In genomic region chr5:147723811-147724210, GRCm38 (mm10) we compare ENCODE assay signal across 8 mouse cellular contexts. TPM values are rescaled to one million over a fixed set of nuclear protein-coding genes. Genes with fewer than 3 reads are reported as not detected.
DNase-seq lines count a peak whose midpoint lies in the region; ATAC-seq and TF ChIP-seq lines count a peak whose summit lies in the region.

No protein-coding gene starts in this region.

- no peaks in the 10 kb centered on the region; the same call in 1 of the 2 replicates for H3K36me3 ChIP-seq in heart, adult 2 months (ENCODE audit: control insufficient read depth, insufficient read depth, low read length)
- no peaks in the 10 kb centered on the region for H3K36me3 ChIP-seq in embryonic facial prominence, embryonic 13.5 days
- no peaks in the 10 kb centered on the region for H3K36me3 ChIP-seq in midbrain, embryonic 16.5 days (ENCODE audit: control insufficient read depth, insufficient read depth, low read length)

- H3K4me2 ChIP-seq in embryonic facial prominence, embryonic 13.5 days: no peak overlapping the region
- no peak overlapping the region for H3K4me2 ChIP-seq in midbrain, embryonic 16.5 days (ENCODE audit: low read length)

- peak overlapping the region; percentile 71 for H3K4me3 ChIP-seq in heart, adult 2 months
- H3K4me3 ChIP-seq in left cerebral cortex, adult 2 months: peak overlapping the region; percentile 19
- H3K4me3 ChIP-seq in embryonic facial prominence, embryonic 13.5 days: peak overlapping the region; percentile 18
- peak overlapping the region; percentile 1; the same call in 1 of the 2 replicates for H3K4me3 ChIP-seq in midbrain, embryonic 16.5 days (ENCODE audit: low read depth, low read length)

- no peaks in the 10 kb centered on the region for H3K9me3 ChIP-seq in embryonic facial prominence, embryonic 13.5 days
- H3K9me3 ChIP-seq in midbrain, embryonic 16.5 days (replicated peaks; ENCODE audit: control insufficient read depth, low read length, poor library complexity, severe bottlenecking): no peaks in the 10 kb centered on the region

- no peak for TF ChIP-seq CTCF in heart, adult 2 months (IDR thresholded peaks at IDR 0.05)
- TF ChIP-seq CTCF in left cerebral cortex, adult 2 months (IDR thresholded peaks at IDR 0.05): no peak

- intact Hi-C loops in heart, adult 2 months (cut with DNase I): loop anchor here (5.0 kb wide), 1 partner anchor 77 kb away; no protein-coding TSS in a partner anchor
- intact Hi-C loops in left cerebral cortex, adult 2 months (cut with DNase I): loop anchor here (5.0 to 10.0 kb wide), 2 partner anchors 419 to 537 kb away; partner anchors contain the start of genes Cdx2 and Gsx1

- H3K4me1 ChIP-seq in heart, adult 2 months (ENCODE audit: control insufficient read depth, insufficient read depth, low read length): peaks cover 6% of the 10 kb centered on the region
- peaks cover 18% of the 10 kb centered on the region for H3K4me1 ChIP-seq in embryonic facial prominence, embryonic 13.5 days
- peaks cover 19% of the 10 kb centered on the region for H3K4me1 ChIP-seq in midbrain, embryonic 16.5 days (ENCODE audit: control insufficient read depth, insufficient read depth, low read length)

- no peak for TF ChIP-seq EP300 in heart, adult 2 months (IDR thresholded peaks at IDR 0.05; ENCODE audit: insufficient read depth, low read depth, low read length)

- no peak for TF ChIP-seq POLR2A in heart, adult 2 months (IDR thresholded peaks at IDR 0.05; ENCODE audit: insufficient read depth, low read depth, low read length)

- peak overlapping the region; percentile 58 for H3K9ac ChIP-seq in heart, adult 2 months (ENCODE audit: low read depth, low read length)
- no peak overlapping the region for H3K9ac ChIP-seq in embryonic facial prominence, embryonic 13.5 days
- H3K9ac ChIP-seq in midbrain, embryonic 16.5 days (ENCODE audit: low read depth, low read length): no peak overlapping the region

- 20% methylated on average over 17 of the region's 17 CpGs for WGBS in heart, adult 2 months
- WGBS in embryonic facial prominence, embryonic 13.5 days: 5% methylated on average over 17 of the region's 17 CpGs
- WGBS in midbrain, embryonic 16.5 days: 7% methylated on average over 17 of the region's 17 CpGs

- H3K79me2 ChIP-seq in heart, adult 2 months (replicated peaks; ENCODE audit: control insufficient read depth, insufficient read depth, low read length): no peaks in the 10 kb centered on the region; the same call in 1 of the 2 replicates

- 0 out of 2 replicates have a peak, but pooled peaks cover 6% of the 10 kb centered on the region for H3K27me3 ChIP-seq in heart, adult 2 months (ENCODE audit: control insufficient read depth, insufficient read depth, low read length)
- peaks cover 95% of the 10 kb centered on the region for H3K27me3 ChIP-seq in embryonic facial prominence, embryonic 13.5 days
- peaks cover 62% of the 10 kb centered on the region for H3K27me3 ChIP-seq in midbrain, embryonic 16.5 days (ENCODE audit: control insufficient read depth, insufficient read depth, low read depth, low read length)

- DNase-seq in heart, adult 2 months: no peak
- DNase-seq in heart, adult 11 months: no peak
- no peak for DNase-seq in left cerebral cortex, adult 2 months (ENCODE audit: extremely low spot score in 1 of 2, low spot score in 2 of 2)
- DNase-seq in left cerebral cortex, adult 9 months (ENCODE audit: low spot score in 2 of 2): no peak
- DNase-seq in gastrocnemius, adult 18-20 months (ENCODE audit: low spot score): no peak

- no peak for ATAC-seq in embryonic facial prominence, embryonic 13.5 days (ENCODE audit: insufficient number of reproducible peaks, insufficient read depth, low FRiP score, low TSS enrichment, low read depth)
- ATAC-seq in midbrain, embryonic 16.5 days: no peak
- no peak for ATAC-seq in erythroblast, adult 5-6 weeks (replicated peaks; ENCODE audit: low FRiP score, poor library complexity, severe bottlenecking)

- peak overlapping the region; percentile 78 for H3K27ac ChIP-seq in heart, adult 2 months
- H3K27ac ChIP-seq in left cerebral cortex, adult 2 months: peak overlapping the region; percentile 62; the same call in 1 of the 2 replicates
- no peak overlapping the region for H3K27ac ChIP-seq in embryonic facial prominence, embryonic 13.5 days
- no peak overlapping the region for H3K27ac ChIP-seq in midbrain, embryonic 16.5 days (ENCODE audit: low read length)

RNA-seq across cellular contexts. Expression of gene Flt1, which starts 2.0 kb away (rescaled TPM):
- total RNA-seq in heart, adult 2 months (2021): 10 to 100 TPM; 82.1 to 88.3 TPM
- 20.5 and 30.6 TPM in 2 replicates for polyA plus RNA-seq in heart, adult 2 months (2012; rRNA removed)
- total RNA-seq in left cerebral cortex, adult 2 months (2021): 10 to 100 TPM; 35.2 to 37.9 TPM
- polyA plus RNA-seq in embryonic facial prominence, embryonic 13.5 days (2015; fragmentation: Nextera tagmentation; extraction: Ambion mirVana): 8.8 and 10.0 TPM in 2 replicates
- 13.6 and 14.0 TPM in 2 replicates for polyA plus RNA-seq in midbrain, embryonic 16.5 days (2015; fragmentation: Nextera tagmentation; extraction: Ambion mirVana)
- 0.63 and 0.77 TPM in 2 replicates for total RNA-seq in erythroblast, adult 5-6 weeks (2015; ENCODE audit: low replicate concordance)
- 0.68 and 0.98 TPM in 2 replicates for total RNA-seq in erythroblast, adult 5-6 weeks (2017; ENCODE audit: low replicate concordance)
- 10 to 100 TPM; 25.8 to 28.7 TPM for total RNA-seq in gastrocnemius, adult 18-20 months (2021)

Comparison
In these comparisons a context has a peak if more than half of its experiments do, and no peak if none do; other contexts are left out.
1. H3K27ac ChIP-seq: peak in heart, adult 2 months (single experiment) and left cerebral cortex, adult 2 months (single experiment); none in embryonic facial prominence, embryonic 13.5 days (single experiment) and midbrain, embryonic 16.5 days (single experiment).
2. H3K4me3 ChIP-seq: peak in every context shown above with its lines; median percentile 71 in heart, adult 2 months; 19 in left cerebral cortex, adult 2 months; 18 in embryonic facial prominence, embryonic 13.5 days; 1 in midbrain, embryonic 16.5 days.
3. RNA of gene Flt1, which starts 2.0 kb away (total RNA-seq): 82.1 to 88.3 TPM in heart, adult 2 months, 35.2 to 37.9 TPM in left cerebral cortex, adult 2 months and 25.8 to 28.7 TPM in gastrocnemius, adult 18-20 months; 0.63 to 0.98 TPM in erythroblast, adult 5-6 weeks; every median in the first group is over 10 times any median in the second.